Mouse (Mus musculus) CD4-positive, CD25-positive, alpha-beta regulatory T cell, adult 4 months (primary cell): ENCODE measurements around the gene Negr1. TPM values are rescaled to one million over a fixed set of nuclear protein-coding genes. Genes with fewer than 3 reads are reported as not detected.

ENCODE experiments used
- ATAC-seq: one replicate; pipeline ENCODE4 v1.8.0; 2017
- polyA plus RNA-seq, 2 experiments: library from polyadenylated mRNA; unstranded; fragments of 100-300 nt; shearing (Covaris generic); gene quantifications; one replicate each; pipeline ENCODE4 v1.2.1; 2017

Negr1 gene
- polyA plus RNA-seq, 2 experiments from 2014 or later = not detected

- no peak for ATAC-seq
These were observed 237.6 kb downstream of the Negr1 start for GRCm38 (mm10) chr3:156799228-156799627.

GRCm38 (mm10) chr3:156809836-156810235, 248.2 kb downstream of the Negr1 start:
- no peak for ATAC-seq

- no peak for ATAC-seq
These were observed 255.3 kb downstream of the Negr1 start for GRCm38 (mm10) chr3:156816938-156817337.

- ATAC-seq = no peak
These were observed 255.9 kb downstream of the Negr1 start for GRCm38 (mm10) chr3:156817452-156817851.

GRCm38 (mm10) chr3:156823039-156823438, 261.4 kb downstream of the Negr1 start:
- ATAC-seq = no peak

GRCm38 (mm10) chr3:156833920-156834319, 272.3 kb downstream of the Negr1 start:
- no peak for ATAC-seq

GRCm38 (mm10) chr3:156838550-156838949, 277.0 kb downstream of the Negr1 start:
- ATAC-seq = no peak

GRCm38 (mm10) chr3:156848385-156848784, 286.8 kb downstream of the Negr1 start:
- ATAC-seq = no peak

GRCm38 (mm10) chr3:156851921-156852320, 290.3 kb downstream of the Negr1 start:
- no peak for ATAC-seq

- no peak for ATAC-seq
These were observed 308.8 kb downstream of the Negr1 start for GRCm38 (mm10) chr3:156870239-156870921.

GRCm38 (mm10) chr3:156870922-156871257, 309.3 kb downstream of the Negr1 start:
- no peak for ATAC-seq

GRCm38 (mm10) chr3:156871641-156872196, 310.1 kb downstream of the Negr1 start:
- no peak for ATAC-seq

GRCm38 (mm10) chr3:156876551-156876950, 315.0 kb downstream of the Negr1 start:
- no peak for ATAC-seq

- no peak for ATAC-seq
These were observed 320.5 kb downstream of the Negr1 start for GRCm38 (mm10) chr3:156882129-156882528.

- no peak for ATAC-seq
These were observed 322.3 kb downstream of the Negr1 start for GRCm38 (mm10) chr3:156883873-156884272.

GRCm38 (mm10) chr3:156885689-156886088, 324.1 kb downstream of the Negr1 start:
- ATAC-seq = no peak

- ATAC-seq = no peak
These were observed 325.3 kb downstream of the Negr1 start for GRCm38 (mm10) chr3:156886915-156887314.

GRCm38 (mm10) chr3:156890986-156891385, 329.4 kb downstream of the Negr1 start:
- ATAC-seq = no peak

- no peak for ATAC-seq
These were observed 333.7 kb downstream of the Negr1 start for GRCm38 (mm10) chr3:156895322-156895721.

GRCm38 (mm10) chr3:156896106-156896505, 334.5 kb downstream of the Negr1 start:
- no peak for ATAC-seq

- ATAC-seq = no peak
These were observed 335.0 kb downstream of the Negr1 start for GRCm38 (mm10) chr3:156896552-156896951.

- no peak for ATAC-seq
These were observed 339.5 kb downstream of the Negr1 start for GRCm38 (mm10) chr3:156901140-156901539.

GRCm38 (mm10) chr3:156903925-156904576, 342.5 kb downstream of the Negr1 start:
- ATAC-seq = no peak

- ATAC-seq = no peak
These were observed 351.2 kb downstream of the Negr1 start for GRCm38 (mm10) chr3:156912816-156913215.
